ENCODE assay signal across 18 mouse cellular contexts in genomic region chr8:72500521-72500931, GRCm38 (mm10). TPM values are rescaled to one million over a fixed set of nuclear protein-coding genes. Genes with fewer than 3 reads are reported as not detected.
DNase-seq lines count a peak whose midpoint lies in the region; ATAC-seq lines count a peak whose summit lies in the region.
"Had no signal": no experiment of that assay in that cellular context is flagged by ENCODE, and none has a peak within 500 bp of the region (broad histone marks: within the 10 kb centered on the region; RNA-seq: fewer than 3 reads in every experiment).

No protein-coding gene starts in this region.

- no peaks in the 10 kb centered on the region for H3K27me3 ChIP-seq in heart, embryonic 12.5 days (replicated peaks)
- H3K27me3 ChIP-seq in heart, embryonic 14.5 days (ENCODE audit: control insufficient read depth, insufficient read depth, low read length): no peaks in the 10 kb centered on the region
- H3K27me3 ChIP-seq: hindbrain, embryonic 15.5 days; liver, embryonic 15.5 days; neural tube, embryonic 15.5 days; stomach, embryonic 15.5 days had no signal

- H3K4me3 ChIP-seq in heart, embryonic 12.5 days: no peak overlapping the region
- no peak overlapping the region for H3K4me3 ChIP-seq in heart, embryonic 14.5 days (ENCODE audit: control insufficient read depth in 1 of 2, insufficient read depth in 1 of 2, low read depth in 1 of 2, low read length in 2 of 2)
- H3K4me3 ChIP-seq: hindbrain, embryonic 15.5 days; liver, embryonic 15.5 days; neural tube, embryonic 15.5 days; stomach, embryonic 15.5 days had no signal

- ATAC-seq in heart, embryonic 12.5 days (ENCODE audit: insufficient number of reproducible peaks, low FRiP score): no peak
- ATAC-seq in heart, embryonic 14.5 days (ENCODE audit: insufficient number of reproducible peaks, insufficient read depth, low FRiP score, low read depth): no peak
- ATAC-seq: forebrain, postnatal 0 days had no signal

- no peak overlapping the region; the same call in 1 of the 2 replicates for H3K27ac ChIP-seq in heart, embryonic 12.5 days (ENCODE audit: poor library complexity, severe bottlenecking)
- H3K27ac ChIP-seq in heart, embryonic 14.5 days (replicated peaks in 1 of 2; ENCODE audit: control insufficient read depth in 1 of 2, insufficient read depth in 1 of 2, low read depth in 2 of 2, low read length in 2 of 2): peak overlapping the region; percentile 80 to 82
- H3K27ac ChIP-seq: hindbrain, embryonic 15.5 days; liver, embryonic 15.5 days; neural tube, embryonic 15.5 days; stomach, embryonic 15.5 days had no signal

- H3K9me3 ChIP-seq in heart, embryonic 12.5 days (replicated peaks): no peaks in the 10 kb centered on the region
- no peaks in the 10 kb centered on the region for H3K9me3 ChIP-seq in heart, embryonic 14.5 days (ENCODE audit: control insufficient read depth, low read length)
- H3K9me3 ChIP-seq: G1E; hindbrain, embryonic 15.5 days; liver, embryonic 15.5 days; neural tube, embryonic 15.5 days; stomach, embryonic 15.5 days had no signal

- peaks cover 30% of the 10 kb centered on the region for H3K36me3 ChIP-seq in heart, embryonic 12.5 days
- H3K36me3 ChIP-seq in heart, embryonic 14.5 days (ENCODE audit: control insufficient read depth, insufficient read depth, low read length): peaks cover 35% of the 10 kb centered on the region

- no peak overlapping the region for H3K4me2 ChIP-seq in heart, embryonic 12.5 days
- H3K4me2 ChIP-seq in heart, embryonic 14.5 days (ENCODE audit: low read length): no peak overlapping the region
- H3K4me2 ChIP-seq: hindbrain, embryonic 15.5 days; liver, embryonic 15.5 days; neural tube, embryonic 15.5 days; stomach, embryonic 15.5 days had no signal

- WGBS in heart, embryonic 12.5 days: 94% methylated on average over 1 of the region's 1 CpGs
- 71% methylated on average over 1 of the region's 1 CpGs for WGBS in heart, embryonic 14.5 days

- DNase-seq in heart, adult 18-20 months: peak; percentile 65 to 77
- DNase-seq in R1 (ENCODE audit: low read depth, low spot score): peak; percentile 35
- peak; percentile 75 for DNase-seq in cerebellum, adult 8-10 months
- no peak for DNase-seq in urinary bladder, postnatal 36 days (ENCODE audit: low spot score in 2 of 2)
- DNase-seq in spleen, adult 12 weeks (ENCODE audit: low spot score): no peak
- DNase-seq in yolk sac, embryonic 10.5 days (ENCODE audit: low spot score): no peak
- DNase-seq: adrenal gland, postnatal 10 days; forebrain, postnatal 0 days; kidney, adult 9 months; lung, postnatal 14 days; spleen, adult 18-20 months had no signal

- no peak overlapping the region for H3K9ac ChIP-seq in heart, embryonic 12.5 days
- peak overlapping the region; percentile 30; the same call in 1 of the 2 replicates for H3K9ac ChIP-seq in heart, embryonic 14.5 days (ENCODE audit: low read length)
- H3K9ac ChIP-seq: forebrain, postnatal 0 days; hindbrain, embryonic 15.5 days; liver, embryonic 15.5 days; neural tube, embryonic 15.5 days; stomach, embryonic 15.5 days had no signal

- H3K4me1 ChIP-seq in heart, embryonic 12.5 days (replicated peaks): peaks cover 55% of the 10 kb centered on the region
- H3K4me1 ChIP-seq in heart, embryonic 14.5 days (ENCODE audit: control insufficient read depth in 2 of 2, insufficient read depth in 2 of 2, low read length in 2 of 2): peaks cover 16 to 47% of the 10 kb centered on the region in 2 experiments
- H3K4me1 ChIP-seq: stomach, embryonic 15.5 days had no signal

RNA-seq across cellular contexts. Expression of gene Slc35e1, which starts 8.1 kb away (rescaled TPM):
- 10 to 100 TPM; 73.6 to 73.7 TPM for total RNA-seq in heart, adult 18-20 months (2021)
- polyA plus RNA-seq in heart, embryonic 12.5 days (2016; fragmentation: Nextera tagmentation; extraction: Ambion mirVana): 22.5 and 23.6 TPM in 2 replicates
- 14.4 and 14.8 TPM in 2 replicates for polyA plus RNA-seq in heart, embryonic 14.5 days (2014; fragmentation: Nextera tagmentation; extraction: Ambion mirVana)

RNA-seq across cellular contexts. Expression of gene Cherp, which starts 25.5 kb away (rescaled TPM):
- 10 to 100 TPM; 23.1 to 33.6 TPM for total RNA-seq in heart, adult 18-20 months (2021)
- polyA plus RNA-seq in heart, embryonic 12.5 days (2016; fragmentation: Nextera tagmentation; extraction: Ambion mirVana): 57.2 and 60.6 TPM in 2 replicates
- 30.9 and 34.7 TPM in 2 replicates for polyA plus RNA-seq in heart, embryonic 14.5 days (2014; fragmentation: Nextera tagmentation; extraction: Ambion mirVana)

RNA-seq across cellular contexts. Expression of gene Med26, which starts 47.5 kb away (rescaled TPM):
- total RNA-seq in heart, adult 18-20 months (2021): 1 to 10 TPM; 7.3 to 9.8 TPM
- polyA plus RNA-seq in heart, embryonic 12.5 days (2016; fragmentation: Nextera tagmentation; extraction: Ambion mirVana): 10.6 and 11.7 TPM in 2 replicates
- 7.3 and 7.8 TPM in 2 replicates for polyA plus RNA-seq in heart, embryonic 14.5 days (2014; fragmentation: Nextera tagmentation; extraction: Ambion mirVana)

RNA-seq across cellular contexts. Expression of gene 1700030K09Rik, which starts 56.8 kb away (rescaled TPM):
- total RNA-seq in heart, adult 18-20 months (2021): 1 to 10 TPM; 4.6 to 5.0 TPM
- 10.7 and 11.0 TPM in 2 replicates for polyA plus RNA-seq in heart, embryonic 12.5 days (2016; fragmentation: Nextera tagmentation; extraction: Ambion mirVana)
- polyA plus RNA-seq in heart, embryonic 14.5 days (2014; fragmentation: Nextera tagmentation; extraction: Ambion mirVana): 8.1 and 9.4 TPM in 2 replicates

RNA-seq across cellular contexts. Expression of gene Calr3, which starts 56.9 kb away (rescaled TPM):
- 10 to 100 TPM; 17.0 to 24.2 TPM for total RNA-seq in heart, adult 18-20 months (2021)
- polyA plus RNA-seq in heart, embryonic 12.5 days (2016; fragmentation: Nextera tagmentation; extraction: Ambion mirVana): 0.78 and 1.3 TPM in 2 replicates
- 1.6 TPM in 2 replicates for polyA plus RNA-seq in heart, embryonic 14.5 days (2014; fragmentation: Nextera tagmentation; extraction: Ambion mirVana)

Comparison
In these comparisons a context has a peak if more than half of its experiments do, and no peak if none do; other contexts are left out.
1. DNase-seq: peak in heart, adult 18-20 months (2 of 2), R1 (single experiment) and cerebellum, adult 8-10 months (single experiment); none in urinary bladder, postnatal 36 days (0 of 2), spleen, adult 12 weeks (single experiment) and yolk sac, embryonic 10.5 days (single experiment).